In genomic region chr17:14316536-14316935, GRCm38 (mm10) we compare ENCODE assay signal across 13 mouse cellular contexts. TPM values are rescaled to one million over a fixed set of nuclear protein-coding genes. Genes with fewer than 3 reads are reported as not detected.
"Had no signal": no experiment of that assay in that cellular context is flagged by ENCODE, and none has a peak within 500 bp of the region (broad histone marks: within the 10 kb centered on the region; RNA-seq: fewer than 3 reads in every experiment).

No protein-coding gene starts in this region.

- DNase-seq: gastrocnemius, postnatal 14 days; gastrocnemius, postnatal 36 days; heart, adult 11 months; heart, adult 2 months; kidney, adult 11 months; kidney, adult 2 months; kidney, adult 9 months; kidney, postnatal 14 days; kidney, postnatal 36 days; layer of hippocampus, adult 9-11 months; layer of hippocampus, postnatal 36 days; left cerebral cortex, postnatal 4 days had no signal

RNA-seq across cellular contexts. Expression of gene Smoc2, which starts 37.2 kb away (rescaled TPM):
- total RNA-seq: hematopoietic stem cell, adult 5-6 weeks had no signal
